18 mouse cellular contexts compared by ENCODE assay signal in the genomic region with DNA sequence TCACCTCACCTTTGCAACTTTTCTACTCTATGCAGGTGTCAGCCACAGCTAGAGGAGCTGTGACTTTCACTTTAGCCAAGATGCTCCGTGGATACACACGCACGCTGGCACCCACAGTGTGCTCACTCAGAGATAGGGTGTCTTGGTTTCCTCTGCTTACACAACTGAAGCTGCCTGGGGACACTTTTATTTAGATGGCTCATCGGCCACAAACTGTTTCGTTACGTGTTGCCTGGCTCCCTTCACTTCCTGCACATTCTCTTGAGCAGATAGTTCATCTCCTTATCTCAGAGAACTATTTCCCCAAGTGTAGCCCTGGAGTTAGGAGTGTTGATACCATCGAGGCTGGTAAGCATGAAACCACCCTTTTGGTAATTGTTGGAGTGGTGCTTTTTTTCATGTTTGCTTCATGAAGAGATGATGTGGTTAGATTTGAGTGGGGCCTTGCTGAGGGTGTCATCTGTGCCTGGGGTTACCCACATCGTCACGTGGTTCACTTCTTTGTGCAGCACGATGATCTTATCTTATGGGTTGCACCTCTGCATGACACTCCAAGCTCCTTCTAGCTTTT.
DNase-seq lines count a peak whose midpoint lies in the region; ATAC-seq and TF ChIP-seq lines count a peak whose summit lies in the region.
"Had no signal": no experiment of that assay in that cellular context is flagged by ENCODE, and none has a peak within 500 bp of the region (broad histone marks: within the 10 kb centered on the region; RNA-seq: fewer than 3 reads in every experiment).

No protein-coding gene starts in this region.

- no peaks in the 10 kb centered on the region for H3K27me3 ChIP-seq in lung, postnatal 0 days (replicated peaks; ENCODE audit: insufficient read depth, low read length)
- H3K27me3 ChIP-seq: CH12.LX; intestine, embryonic 15.5 days; limb, embryonic 12.5 days had no signal

- H3K36me3 ChIP-seq in lung, postnatal 0 days (ENCODE audit: insufficient read depth, low read length), result no peaks in the 10 kb centered on the region
- H3K36me3 ChIP-seq: intestine, embryonic 15.5 days; limb, embryonic 12.5 days had no signal

- no peaks in the 10 kb centered on the region for H3K4me1 ChIP-seq in lung, postnatal 0 days (ENCODE audit: insufficient read depth, low read depth, low read length)
- H3K4me1 ChIP-seq: intestine, embryonic 15.5 days; limb, embryonic 12.5 days had no signal

- H3K27ac ChIP-seq in lung, postnatal 0 days (ENCODE audit: low read length), result no peak overlapping the region
- H3K27ac ChIP-seq: heart, adult 2 months; intestine, embryonic 15.5 days; limb, embryonic 12.5 days had no signal

- TF ChIP-seq EP300 in lung, postnatal 0 days (IDR thresholded peaks at IDR 0.05), result no peak

- no peak overlapping the region for H3K9ac ChIP-seq in lung, postnatal 0 days (replicated peaks; ENCODE audit: low read depth)
- H3K9ac ChIP-seq: forebrain, postnatal 0 days; intestine, embryonic 15.5 days; limb, embryonic 12.5 days; liver, postnatal 0 days had no signal

- WGBS in lung, postnatal 0 days, result 69% methylated on average over 10 of the region's 10 CpGs

- H3K4me3 ChIP-seq in lung, postnatal 0 days (ENCODE audit: low read depth, low read length), result no peak overlapping the region
- H3K4me3 ChIP-seq: heart, adult 2 months; intestine, embryonic 15.5 days; limb, embryonic 12.5 days had no signal

- no peak for TF ChIP-seq CTCF in lung, postnatal 0 days (IDR thresholded peaks at IDR 0.05)

- H3K9me3 ChIP-seq in lung, postnatal 0 days (ENCODE audit: low read length), result no peaks in the 10 kb centered on the region
- H3K9me3 ChIP-seq: intestine, embryonic 15.5 days had no signal

- peak; percentile 21 for DNase-seq in lung, postnatal 36 days
- DNase-seq in lung, postnatal 0 days (ENCODE audit: low spot score), result no peak
- peak; percentile 71 to 84 for DNase-seq in natural killer cell, adult 2 months (ENCODE audit: low spot score in 2 of 2)
- peak; percentile 81 for DNase-seq in thymus, postnatal 25 days
- DNase-seq in c-Kit-positive CD71-positive TER-119-positive erythroid progenitor cells, embryonic 14.5 days (ENCODE audit: low spot score), result no peak
- DNase-seq in adrenal gland, adult (ENCODE audit: inconsistent age in 2 of 2, low spot score in 1 of 2), result no peak
- DNase-seq in urinary bladder, adult 2 months (ENCODE audit: low spot score), result no peak
- DNase-seq: cerebellum, adult 2 months; embryo, embryonic 11 days; forebrain, postnatal 0 days; heart, adult 2 months; heart, postnatal 4 days; kidney, postnatal 10 days; liver, postnatal 0 days had no signal

- no peak overlapping the region for H3K4me2 ChIP-seq in lung, postnatal 0 days (replicated peaks; ENCODE audit: low read depth, low read length)
- H3K4me2 ChIP-seq: intestine, embryonic 15.5 days; limb, embryonic 12.5 days had no signal

- no peak for ATAC-seq in lung, postnatal 0 days
- peak; percentile 81 for ATAC-seq in granulocyte monocyte progenitor cell, adult 5-6 weeks (replicated peaks; ENCODE audit: poor library complexity, severe bottlenecking)
- ATAC-seq: forebrain, postnatal 0 days; intestine, embryonic 15.5 days; liver, postnatal 0 days had no signal

Comparison
In these comparisons a context has a peak if more than half of its experiments do, and no peak if none do; other contexts are left out.
1. DNase-seq: peak in lung, postnatal 36 days (single experiment), natural killer cell, adult 2 months (2 of 2) and thymus, postnatal 25 days (single experiment); none in lung, postnatal 0 days (single experiment), c-Kit-positive CD71-positive TER-119-positive erythroid progenitor cells, embryonic 14.5 days (single experiment), adrenal gland, adult (0 of 2) and urinary bladder, adult 2 months (single experiment).